Comparison of ENCODE assay signal across 15 mouse cellular contexts in genomic region chr8:70616645-70617044, GRCm38 (mm10). TPM values are rescaled to one million over a fixed set of nuclear protein-coding genes. Genes with fewer than 3 reads are reported as not detected.
DNase-seq lines count a peak whose midpoint lies in the region; ATAC-seq and TF ChIP-seq lines count a peak whose summit lies in the region.
"Had no signal": no experiment of that assay in that cellular context is flagged by ENCODE, and none has a peak within 500 bp of the region (broad histone marks: within the 10 kb centered on the region; RNA-seq: fewer than 3 reads in every experiment).

No protein-coding gene starts in this region.

- TF ChIP-seq CTCF in stomach, postnatal 0 days (IDR thresholded peaks at IDR 0.05; ENCODE audit: low read depth), result no peak

- peaks cover 17% of the 10 kb centered on the region for H3K27me3 ChIP-seq in heart, embryonic 12.5 days (replicated peaks)
- H3K27me3 ChIP-seq in stomach, embryonic 15.5 days (replicated peaks), result no peaks in the 10 kb centered on the region
- no peaks in the 10 kb centered on the region for H3K27me3 ChIP-seq in stomach, postnatal 0 days (ENCODE audit: control insufficient read depth, insufficient read depth, low read length)
- H3K27me3 ChIP-seq in liver, embryonic 12.5 days (replicated peaks), result no peaks in the 10 kb centered on the region
- H3K27me3 ChIP-seq in splenic B cell, adult 2 months (ENCODE audit: control insufficient read depth, insufficient read depth, low read length, poor library complexity, severe bottlenecking), result no peaks in the 10 kb centered on the region
- H3K27me3 ChIP-seq: Patski had no signal

- H3K4me3 ChIP-seq in heart, embryonic 12.5 days, result no peak overlapping the region
- 0 out of 2 replicates have a peak overlapping the region, but pooled peaks have one; percentile 4 for H3K4me3 ChIP-seq in stomach, embryonic 15.5 days (replicated peaks)
- H3K4me3 ChIP-seq in stomach, postnatal 0 days (ENCODE audit: low read depth, low read length), result no peak overlapping the region
- H3K4me3 ChIP-seq in liver, embryonic 12.5 days, result peak overlapping the region; percentile 10; the same call in 1 of the 2 replicates
- H3K4me3 ChIP-seq: embryonic facial prominence, embryonic 13.5 days; forebrain, embryonic 12.5 days had no signal

- no peak for DNase-seq in heart, adult 8-10 months (ENCODE audit: low spot score)
- DNase-seq in stomach, postnatal 0 days (ENCODE audit: low spot score), result no peak
- DNase-seq in splenic B cell, adult 2 months (ENCODE audit: low read depth, low spot score), result peak; percentile 52
- no peak for DNase-seq in urinary bladder, postnatal 4 days (ENCODE audit: low spot score in 2 of 2)
- no peak for DNase-seq in layer of hippocampus, postnatal 14 days (ENCODE audit: low spot score in 2 of 2)
- DNase-seq: cerebellum, adult 9-11 months; kidney, postnatal 4 days; thymus, postnatal 25 days had no signal

- H3K4me2 ChIP-seq in heart, embryonic 12.5 days, result no peak overlapping the region
- no peak overlapping the region for H3K4me2 ChIP-seq in stomach, embryonic 15.5 days
- no peak overlapping the region for H3K4me2 ChIP-seq in stomach, postnatal 0 days (replicated peaks; ENCODE audit: low read depth)
- peak overlapping the region; percentile 50 for H3K4me2 ChIP-seq in liver, embryonic 12.5 days
- H3K4me2 ChIP-seq: embryonic facial prominence, embryonic 13.5 days; forebrain, embryonic 12.5 days had no signal

- TF ChIP-seq EP300 in stomach, postnatal 0 days (optimal IDR thresholded peaks at IDR 0.05), result no peak

- H3K4me1 ChIP-seq in heart, embryonic 12.5 days (replicated peaks), result peaks cover 12% of the 10 kb centered on the region
- H3K4me1 ChIP-seq in stomach, embryonic 15.5 days, result peaks cover 21% of the 10 kb centered on the region
- H3K4me1 ChIP-seq in stomach, postnatal 0 days (replicated peaks; ENCODE audit: control insufficient read depth, insufficient read depth), result no peaks in the 10 kb centered on the region
- H3K4me1 ChIP-seq in liver, embryonic 12.5 days, result peaks cover 86% of the 10 kb centered on the region

- peak overlapping the region; percentile 20; the same call in 1 of the 2 replicates for H3K9ac ChIP-seq in heart, embryonic 12.5 days
- no peak overlapping the region for H3K9ac ChIP-seq in stomach, embryonic 15.5 days
- H3K9ac ChIP-seq in stomach, postnatal 0 days (ENCODE audit: low read length), result no peak overlapping the region
- H3K9ac ChIP-seq in liver, embryonic 12.5 days, result peak overlapping the region; percentile 56; the same call in 1 of the 2 replicates
- H3K9ac ChIP-seq: embryonic facial prominence, embryonic 13.5 days; forebrain, embryonic 12.5 days had no signal

- no peaks in the 10 kb centered on the region for H3K9me3 ChIP-seq in heart, embryonic 12.5 days (replicated peaks)
- H3K9me3 ChIP-seq in stomach, embryonic 15.5 days, result no peaks in the 10 kb centered on the region
- no peaks in the 10 kb centered on the region for H3K9me3 ChIP-seq in stomach, postnatal 0 days (ENCODE audit: control insufficient read depth, low read length)
- no peaks in the 10 kb centered on the region for H3K9me3 ChIP-seq in liver, embryonic 12.5 days (replicated peaks)
- H3K9me3 ChIP-seq: embryonic facial prominence, embryonic 13.5 days; forebrain, embryonic 12.5 days had no signal

- H3K36me3 ChIP-seq in heart, embryonic 12.5 days, result no peaks in the 10 kb centered on the region
- no peaks in the 10 kb centered on the region for H3K36me3 ChIP-seq in stomach, embryonic 15.5 days
- H3K36me3 ChIP-seq in stomach, postnatal 0 days (ENCODE audit: control insufficient read depth, insufficient read depth, low read length), result no peaks in the 10 kb centered on the region
- no peaks in the 10 kb centered on the region for H3K36me3 ChIP-seq in liver, embryonic 12.5 days
- H3K36me3 ChIP-seq in splenic B cell, adult 2 months (ENCODE audit: control insufficient read depth, insufficient read depth, low read length, poor library complexity, severe bottlenecking), result no peaks in the 10 kb centered on the region
- H3K36me3 ChIP-seq: embryonic facial prominence, embryonic 13.5 days; forebrain, embryonic 12.5 days had no signal

- H3K27ac ChIP-seq in heart, embryonic 12.5 days (ENCODE audit: poor library complexity, severe bottlenecking), result no peak overlapping the region
- H3K27ac ChIP-seq in stomach, embryonic 15.5 days, result no peak overlapping the region
- H3K27ac ChIP-seq in stomach, postnatal 0 days (replicated peaks), result no peak overlapping the region
- peak overlapping the region; percentile 65 for H3K27ac ChIP-seq in liver, embryonic 12.5 days
- H3K27ac ChIP-seq: embryonic facial prominence, embryonic 13.5 days; forebrain, embryonic 12.5 days had no signal

- WGBS in heart, embryonic 12.5 days, result 49% methylated on average over 11 of the region's 11 CpGs
- WGBS in stomach, embryonic 15.5 days, result 49% methylated on average over 11 of the region's 11 CpGs
- WGBS in stomach, postnatal 0 days, result 56% methylated on average over 11 of the region's 11 CpGs
- WGBS in liver, embryonic 12.5 days (ENCODE audit: insufficient replicate concordance), result 25% methylated on average over 11 of the region's 11 CpGs

- ATAC-seq in heart, embryonic 12.5 days (ENCODE audit: insufficient number of reproducible peaks, low FRiP score), result no peak
- ATAC-seq in stomach, embryonic 15.5 days (ENCODE audit: insufficient read depth, low FRiP score, low read depth), result no peak
- no peak for ATAC-seq in stomach, postnatal 0 days (ENCODE audit: low FRiP score, low TSS enrichment)
- no peak for ATAC-seq in liver, embryonic 12.5 days
- ATAC-seq: Patski had no signal

RNA-seq across cellular contexts. Expression of gene Lrrc25, which starts 0.7 kb away (rescaled TPM):
- 0.65 and 0.71 TPM in 2 replicates for polyA plus RNA-seq in heart, embryonic 12.5 days (2016; fragmentation: Nextera tagmentation; extraction: Ambion mirVana)
- 1 to 10 TPM; 1.4 to 2.3 (median 1.8) TPM for total RNA-seq in heart, adult 8-10 months (2022)
- polyA plus RNA-seq in stomach, embryonic 15.5 days (2015; fragmentation: Nextera tagmentation; extraction: Ambion mirVana), result 3.7 and 3.9 TPM in 2 replicates
- polyA plus RNA-seq in stomach, postnatal 0 days (2015; fragmentation: Nextera tagmentation; extraction: Ambion mirVana), result 2.3 and 2.7 TPM in 2 replicates
- polyA plus RNA-seq in liver, embryonic 12.5 days (2016; fragmentation: Nextera tagmentation; extraction: Ambion mirVana), result 4.1 and 4.6 TPM in 2 replicates
- 1 to 10 TPM; 1.1 to 1.4 TPM for total RNA-seq in layer of hippocampus, postnatal 14 days (2021)

RNA-seq across cellular contexts. Expression of gene Ssbp4, which starts 8.0 kb away (rescaled TPM):
- polyA plus RNA-seq in heart, embryonic 12.5 days (2016; fragmentation: Nextera tagmentation; extraction: Ambion mirVana), result 76.0 and 78.6 TPM in 2 replicates
- 10 to 100 TPM; 29.1 to 34.1 (median 31.3) TPM for total RNA-seq in heart, adult 8-10 months (2022)
- 104 and 117 TPM in 2 replicates for polyA plus RNA-seq in stomach, embryonic 15.5 days (2015; fragmentation: Nextera tagmentation; extraction: Ambion mirVana)
- polyA plus RNA-seq in stomach, postnatal 0 days (2015; fragmentation: Nextera tagmentation; extraction: Ambion mirVana), result 66.7 and 83.8 TPM in 2 replicates
- polyA plus RNA-seq in liver, embryonic 12.5 days (2016; fragmentation: Nextera tagmentation; extraction: Ambion mirVana), result 96.4 and 98.0 TPM in 2 replicates
- 100 to 1,000 TPM; 253 to 259 TPM for total RNA-seq in layer of hippocampus, postnatal 14 days (2021)

RNA-seq across cellular contexts. Expression of gene Gdf15, which starts 15.6 kb away (rescaled TPM):
- polyA plus RNA-seq in heart, embryonic 12.5 days (2016; fragmentation: Nextera tagmentation; extraction: Ambion mirVana), result 1.0 and 1.1 TPM in 2 replicates
- total RNA-seq in heart, adult 8-10 months (2022), result 1 to 10 TPM in 2 of 4 experiments, under 1 TPM in 2; 0.69 to 1.9 (median 1.2) TPM
- polyA plus RNA-seq in stomach, embryonic 15.5 days (2015; fragmentation: Nextera tagmentation; extraction: Ambion mirVana), result 0.95 and 1.4 TPM in 2 replicates
- polyA plus RNA-seq in stomach, postnatal 0 days (2015; fragmentation: Nextera tagmentation; extraction: Ambion mirVana), result 0.30 and 0.33 TPM in 2 replicates
- 4.4 and 4.9 TPM in 2 replicates for polyA plus RNA-seq in liver, embryonic 12.5 days (2016; fragmentation: Nextera tagmentation; extraction: Ambion mirVana)
- not detected for total RNA-seq in layer of hippocampus, postnatal 14 days (2021)
- total RNA-seq: left cerebral cortex, postnatal 14 days had no signal
- polyA plus RNA-seq: forebrain, embryonic 12.5 days had no signal

RNA-seq across cellular contexts. Expression of gene Isyna1, which starts 22.5 kb away (rescaled TPM):
- polyA plus RNA-seq in heart, embryonic 12.5 days (2016; fragmentation: Nextera tagmentation; extraction: Ambion mirVana), result 138 and 142 TPM in 2 replicates
- 10 to 100 TPM; 15.5 to 37.5 (median 23.7) TPM for total RNA-seq in heart, adult 8-10 months (2022)
- 127 and 133 TPM in 2 replicates for polyA plus RNA-seq in stomach, embryonic 15.5 days (2015; fragmentation: Nextera tagmentation; extraction: Ambion mirVana)
- 37.4 and 39.3 TPM in 2 replicates for polyA plus RNA-seq in stomach, postnatal 0 days (2015; fragmentation: Nextera tagmentation; extraction: Ambion mirVana)
- 114 and 115 TPM in 2 replicates for polyA plus RNA-seq in liver, embryonic 12.5 days (2016; fragmentation: Nextera tagmentation; extraction: Ambion mirVana)
- 10 to 100 TPM; 38.8 to 46.1 TPM for total RNA-seq in layer of hippocampus, postnatal 14 days (2021)

RNA-seq across cellular contexts. Expression of gene Pgpep1, which starts 43.5 kb away (rescaled TPM):
- 32.1 and 35.6 TPM in 2 replicates for polyA plus RNA-seq in heart, embryonic 12.5 days (2016; fragmentation: Nextera tagmentation; extraction: Ambion mirVana)
- total RNA-seq in heart, adult 8-10 months (2022), result 10 to 100 TPM; 40.0 to 57.7 (median 44.4) TPM
- polyA plus RNA-seq in stomach, embryonic 15.5 days (2015; fragmentation: Nextera tagmentation; extraction: Ambion mirVana), result 49.9 and 57.9 TPM in 2 replicates
- 23.3 and 25.2 TPM in 2 replicates for polyA plus RNA-seq in stomach, postnatal 0 days (2015; fragmentation: Nextera tagmentation; extraction: Ambion mirVana)
- 19.6 and 24.2 TPM in 2 replicates for polyA plus RNA-seq in liver, embryonic 12.5 days (2016; fragmentation: Nextera tagmentation; extraction: Ambion mirVana)
- 10 to 100 TPM; 25.9 to 30.8 TPM for total RNA-seq in layer of hippocampus, postnatal 14 days (2021)

Comparison
In these comparisons a context has a peak if more than half of its experiments do, and no peak if none do; other contexts are left out.
1. H3K4me3 ChIP-seq: peak in stomach, embryonic 15.5 days (single experiment) and liver, embryonic 12.5 days (single experiment); none in heart, embryonic 12.5 days (single experiment) and stomach, postnatal 0 days (single experiment).
2. H3K9ac ChIP-seq: peak in heart, embryonic 12.5 days (single experiment) and liver, embryonic 12.5 days (single experiment); none in stomach, embryonic 15.5 days (single experiment) and stomach, postnatal 0 days (single experiment).